Mouse (Mus musculus): ENCODE measurements around the gene Peli1. TPM values are rescaled to one million over a fixed set of nuclear protein-coding genes. Genes with fewer than 3 reads are reported as not detected.

Peli1 gene
- total RNA-seq (2017) = 41.5 and 50.1 TPM in 2 replicates

DNA sequence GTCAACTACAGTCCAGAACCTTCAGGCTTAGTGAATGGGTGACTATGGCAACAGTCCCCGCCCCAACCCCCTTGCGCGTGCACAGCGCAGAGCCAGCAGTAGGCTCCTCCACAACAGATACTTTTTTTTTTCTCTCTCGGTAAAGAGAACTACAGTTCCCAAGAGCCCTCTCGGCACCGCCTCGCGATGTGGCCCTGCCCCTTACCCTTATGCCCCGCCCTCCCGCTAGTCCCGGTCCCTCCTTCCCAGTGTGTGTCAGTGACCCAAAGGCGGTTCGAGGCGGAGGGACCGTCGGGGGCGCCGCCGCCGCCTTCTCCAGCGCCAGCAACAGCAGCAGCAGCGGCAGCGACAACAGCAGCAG, at the start of gene Peli1:
Peli1 (plus strand) TSS at position 225 of the 361 bp plus-strand sequence.
- ATAC-seq (replicated peaks in 1 of 2; ENCODE audit: insufficient read depth in 1 of 2, low FRiP score in 2 of 2, low TSS enrichment in 1 of 2, low read depth in 1 of 2, poor library complexity in 2 of 2, severe bottlenecking in 2 of 2) = peak; percentile 96

DNA sequence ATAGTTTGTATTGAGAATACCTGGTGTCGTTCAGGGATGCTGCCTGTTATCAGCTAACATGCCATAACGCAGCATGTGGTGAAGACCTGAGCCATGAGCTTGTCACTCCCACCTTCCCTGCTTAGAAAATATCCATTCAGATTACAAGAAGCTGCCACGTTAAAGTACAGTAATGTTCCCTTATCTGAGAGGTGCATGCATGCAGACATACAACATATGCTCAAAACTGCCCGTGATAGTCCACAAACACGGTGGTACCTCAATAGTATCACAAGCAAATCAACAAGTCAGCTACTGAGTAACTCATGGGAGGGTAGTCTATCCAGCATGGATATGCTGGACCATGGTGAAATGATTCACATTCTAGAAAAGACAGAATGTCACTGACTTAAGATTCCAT, 48.5 kb upstream of the Peli1 start:
- ATAC-seq (replicated peaks in 1 of 2; ENCODE audit: insufficient read depth in 1 of 2, low FRiP score in 2 of 2, low TSS enrichment in 1 of 2, low read depth in 1 of 2, poor library complexity in 2 of 2, severe bottlenecking in 2 of 2) = no peak

DNA sequence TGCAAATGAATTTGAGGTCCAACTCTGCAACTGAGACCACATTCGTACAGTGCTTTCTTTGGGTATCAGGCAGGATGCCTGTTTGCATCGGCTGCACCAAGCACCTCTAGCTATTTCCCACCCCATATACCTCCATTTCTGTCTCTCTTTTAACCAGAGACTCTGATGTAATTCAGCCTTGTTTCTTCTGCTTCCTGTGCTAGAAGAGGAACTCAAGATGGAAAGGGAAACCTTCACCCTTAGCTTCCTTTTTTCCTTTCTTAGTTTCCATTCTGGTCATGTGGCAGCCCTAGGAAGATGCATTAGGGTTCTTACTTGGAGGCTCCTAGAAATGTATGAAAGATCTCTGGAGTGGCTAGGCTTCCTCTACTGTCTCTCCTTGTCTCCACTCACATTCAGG, 44.9 kb upstream of the Peli1 start:
- peak; percentile 71 to 72 for ATAC-seq (replicated peaks in 1 of 2; ENCODE audit: insufficient read depth in 1 of 2, low FRiP score in 2 of 2, low TSS enrichment in 1 of 2, low read depth in 1 of 2, poor library complexity in 2 of 2, severe bottlenecking in 2 of 2)

DNA sequence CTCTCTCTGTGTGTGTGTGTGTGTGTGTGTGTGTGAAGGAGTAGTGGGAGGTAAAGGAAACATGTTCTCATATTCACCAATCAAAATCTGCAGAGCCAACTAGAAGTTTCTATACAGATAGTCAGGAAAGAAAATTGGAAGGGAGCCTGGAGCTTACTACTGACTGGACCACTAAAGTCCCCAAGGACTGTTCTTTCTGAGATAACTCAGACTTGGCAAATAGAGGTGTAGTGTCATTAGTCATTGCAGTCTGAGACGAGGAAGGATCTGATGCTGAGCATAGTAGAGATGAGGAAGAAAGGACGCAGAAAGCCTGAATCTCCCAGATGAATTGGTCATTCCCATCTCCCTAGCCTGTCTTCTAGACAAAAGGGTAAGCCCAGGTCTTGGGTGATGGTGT, 43.2 kb upstream of the Peli1 start:
- ATAC-seq (replicated peaks in 1 of 2; ENCODE audit: insufficient read depth in 1 of 2, low FRiP score in 2 of 2, low TSS enrichment in 1 of 2, low read depth in 1 of 2, poor library complexity in 2 of 2, severe bottlenecking in 2 of 2) = no peak

DNA sequence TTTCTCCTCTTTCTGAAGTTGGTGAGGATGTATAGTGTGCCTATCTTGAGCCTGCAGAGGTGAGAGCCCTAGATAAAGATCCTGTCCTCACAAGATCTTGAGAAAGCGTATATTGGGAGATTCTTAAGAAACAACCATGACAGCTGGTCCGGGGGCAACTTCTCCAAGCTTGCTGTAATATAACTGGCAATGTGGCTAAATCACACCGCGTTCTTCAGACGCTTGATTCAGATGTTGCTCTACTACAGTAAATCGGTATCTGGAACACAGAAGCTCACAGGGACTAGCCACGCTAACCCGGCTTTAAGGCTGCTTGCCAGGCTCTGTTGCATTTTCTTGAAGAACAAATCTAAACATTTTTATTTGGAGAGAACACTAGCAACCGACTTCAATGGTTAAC, 39.4 kb upstream of the Peli1 start:
- ATAC-seq (replicated peaks in 1 of 2; ENCODE audit: insufficient read depth in 1 of 2, low FRiP score in 2 of 2, low TSS enrichment in 1 of 2, low read depth in 1 of 2, poor library complexity in 2 of 2, severe bottlenecking in 2 of 2) = no peak

DNA sequence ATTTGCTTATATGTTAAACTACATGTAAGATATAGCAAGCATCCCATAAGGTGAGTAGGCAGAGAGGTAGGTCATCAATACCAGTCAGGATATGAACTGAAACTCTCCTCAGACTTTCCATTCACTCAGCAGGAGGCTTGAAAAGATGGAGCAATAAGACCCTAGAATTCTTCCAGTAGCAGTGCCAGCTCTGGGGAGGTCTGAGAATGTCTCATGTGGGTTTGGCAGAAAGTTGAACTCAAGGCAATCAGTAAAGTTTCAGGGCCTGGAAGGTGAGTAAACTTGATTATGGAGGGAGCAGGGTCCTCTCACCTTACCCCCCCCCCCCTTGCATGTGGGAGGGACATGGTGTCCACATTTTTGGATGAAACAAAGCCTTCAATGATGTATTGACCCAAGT, 36.5 kb upstream of the Peli1 start:
- ATAC-seq (replicated peaks in 1 of 2; ENCODE audit: insufficient read depth in 1 of 2, low FRiP score in 2 of 2, low TSS enrichment in 1 of 2, low read depth in 1 of 2, poor library complexity in 2 of 2, severe bottlenecking in 2 of 2) = no peak

DNA sequence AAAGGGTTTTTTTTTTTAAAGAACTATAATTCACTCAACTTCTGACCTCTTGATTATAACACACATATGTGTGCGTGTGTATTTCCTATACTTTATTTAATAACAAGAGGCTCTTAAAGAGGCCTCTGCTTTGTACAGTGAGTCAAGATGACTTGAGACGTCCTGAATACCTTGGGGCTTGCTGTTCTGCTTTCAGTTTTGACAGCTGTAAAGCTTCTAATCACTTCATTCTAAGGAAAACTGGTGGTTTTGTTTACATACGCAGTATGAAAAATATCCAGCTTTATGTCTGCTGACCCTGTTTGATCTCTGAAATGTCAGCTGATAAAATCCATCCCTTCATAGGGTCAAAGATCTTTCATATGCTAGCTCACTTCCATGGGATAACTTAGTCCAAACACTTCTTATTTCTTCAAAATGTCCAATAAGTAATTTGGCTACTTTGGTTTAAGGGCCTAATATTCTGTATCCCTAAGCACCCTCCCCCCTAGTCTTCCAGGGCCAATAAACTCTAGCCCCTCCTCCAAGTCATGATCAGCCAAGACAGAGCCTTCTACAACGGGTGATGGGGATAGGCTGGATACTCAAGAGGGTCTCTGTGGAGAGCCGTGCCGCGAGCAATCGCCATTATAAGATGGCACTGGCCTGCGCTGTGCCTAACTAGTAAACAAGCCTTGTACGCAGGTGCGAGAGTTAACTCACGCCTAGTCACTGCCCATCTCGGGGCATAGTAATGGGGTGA, 34.8 kb upstream of the Peli1 start:
- ATAC-seq (replicated peaks in 1 of 2; ENCODE audit: insufficient read depth in 1 of 2, low FRiP score in 2 of 2, low TSS enrichment in 1 of 2, low read depth in 1 of 2, poor library complexity in 2 of 2, severe bottlenecking in 2 of 2) = no peak

DNA sequence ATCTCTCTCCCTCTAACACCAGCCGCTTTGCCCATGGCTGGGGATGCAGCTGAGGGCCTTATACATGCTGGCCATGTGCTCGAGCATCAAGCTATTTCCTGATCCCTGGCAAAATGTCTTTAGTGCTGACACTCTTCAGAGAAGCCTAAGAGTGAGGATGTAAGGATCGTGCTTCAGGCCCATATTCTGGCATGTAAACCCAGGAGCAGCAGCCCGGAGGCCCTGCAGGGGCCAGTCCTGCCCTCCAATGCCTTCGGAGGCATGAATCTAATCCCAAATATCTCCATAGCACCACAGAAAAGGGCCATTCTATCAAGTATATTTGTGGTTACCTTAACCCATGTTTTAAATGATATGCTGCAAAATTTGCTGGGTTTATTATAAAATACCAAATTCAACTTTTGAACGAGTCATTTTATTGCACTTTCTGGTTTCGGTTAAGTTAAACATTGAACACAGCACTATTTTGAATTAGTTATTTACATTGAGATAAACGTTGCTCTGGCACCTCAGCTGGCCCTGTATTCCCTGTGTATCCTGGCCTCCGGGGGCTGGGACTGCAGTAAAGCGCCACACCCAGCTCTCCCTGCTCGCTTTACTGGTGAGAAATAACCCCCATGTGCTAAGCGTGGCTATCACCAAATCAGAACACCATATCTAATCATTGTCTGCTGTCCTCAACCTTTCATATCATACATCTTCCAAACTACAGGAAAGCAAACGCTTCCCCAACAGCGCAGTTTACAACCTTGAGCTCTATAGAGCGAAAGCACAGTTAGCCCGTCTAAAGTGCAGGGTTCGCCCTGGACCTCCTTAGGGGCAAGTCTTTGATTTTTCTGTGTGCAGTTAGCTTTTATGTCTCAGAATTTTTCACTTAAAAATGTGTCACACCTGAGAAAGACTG, 33.3 kb upstream of the Peli1 start:
- no peak for ATAC-seq (replicated peaks in 1 of 2; ENCODE audit: insufficient read depth in 1 of 2, low FRiP score in 2 of 2, low TSS enrichment in 1 of 2, low read depth in 1 of 2, poor library complexity in 2 of 2, severe bottlenecking in 2 of 2)

DNA sequence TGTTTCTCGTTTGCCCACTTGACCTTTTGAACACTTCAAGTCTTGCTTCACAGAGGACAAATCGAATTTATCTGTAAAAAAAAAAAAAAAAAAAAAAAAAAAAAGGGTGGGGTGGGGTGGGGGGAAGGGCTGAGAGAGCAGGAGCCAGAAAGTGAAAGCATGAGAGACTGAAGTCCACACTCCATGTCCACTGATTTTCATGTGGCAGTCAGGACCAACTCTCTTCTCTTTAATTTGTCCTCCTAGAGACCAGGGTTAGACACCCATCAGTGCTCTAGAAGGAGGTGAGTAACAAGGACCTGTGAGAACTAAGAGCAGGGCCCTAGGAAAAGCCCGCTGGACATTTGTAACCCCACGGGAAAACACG, 32.7 kb upstream of the Peli1 start:
- no peak for ATAC-seq (replicated peaks in 1 of 2; ENCODE audit: insufficient read depth in 1 of 2, low FRiP score in 2 of 2, low TSS enrichment in 1 of 2, low read depth in 1 of 2, poor library complexity in 2 of 2, severe bottlenecking in 2 of 2)

DNA sequence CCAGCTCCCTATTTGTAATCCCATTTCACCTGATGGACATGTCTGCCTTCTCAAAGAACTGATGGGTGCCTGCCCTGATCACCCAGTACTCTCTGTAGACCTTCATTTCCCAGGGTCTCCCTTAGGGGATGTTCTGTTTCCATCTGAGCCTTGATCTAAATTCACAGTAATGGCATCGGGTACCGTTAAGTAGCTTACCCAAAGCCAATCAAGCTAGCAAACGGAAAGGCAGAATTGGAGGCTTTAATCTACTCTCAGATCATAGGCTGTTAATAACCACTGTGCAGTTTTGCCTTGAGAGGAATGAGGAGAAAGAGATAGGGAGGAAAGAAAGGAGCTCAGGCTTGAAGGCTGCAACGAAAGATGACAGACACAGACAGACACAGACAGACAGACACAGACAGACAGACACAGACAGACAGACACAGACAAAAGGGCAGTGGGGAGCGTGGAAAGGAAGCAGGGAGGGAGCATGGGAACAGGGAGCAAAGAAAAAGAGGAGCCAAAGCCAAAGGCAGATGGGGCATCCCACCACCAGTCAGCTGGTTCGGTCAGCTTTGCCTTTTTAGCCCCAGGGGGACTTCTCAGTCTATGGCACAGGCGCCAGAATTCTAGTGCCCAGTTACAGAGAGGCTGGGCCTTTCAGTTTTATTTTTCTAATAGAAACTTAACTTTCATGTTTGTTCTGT, 30.6 kb upstream of the Peli1 start:
- ATAC-seq (replicated peaks in 1 of 2; ENCODE audit: insufficient read depth in 1 of 2, low FRiP score in 2 of 2, low TSS enrichment in 1 of 2, low read depth in 1 of 2, poor library complexity in 2 of 2, severe bottlenecking in 2 of 2) = no peak

DNA sequence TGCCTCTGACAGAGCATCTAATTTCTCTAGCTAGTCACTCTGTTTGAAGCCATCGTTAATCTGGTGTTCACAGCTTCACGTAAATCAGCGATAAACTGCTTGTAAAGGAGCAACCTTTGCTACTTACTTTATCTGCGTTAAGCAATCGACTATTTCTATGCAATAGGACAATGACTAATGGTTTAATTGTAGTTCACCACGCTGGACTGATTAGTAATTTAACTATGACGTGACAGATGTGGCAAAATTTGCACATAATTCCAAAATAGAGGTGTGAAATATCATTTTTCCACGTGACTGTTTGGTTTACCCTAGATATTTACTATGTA, 30.1 kb upstream of the Peli1 start:
- ATAC-seq (replicated peaks in 1 of 2; ENCODE audit: insufficient read depth in 1 of 2, low FRiP score in 2 of 2, low TSS enrichment in 1 of 2, low read depth in 1 of 2, poor library complexity in 2 of 2, severe bottlenecking in 2 of 2) = no peak

DNA sequence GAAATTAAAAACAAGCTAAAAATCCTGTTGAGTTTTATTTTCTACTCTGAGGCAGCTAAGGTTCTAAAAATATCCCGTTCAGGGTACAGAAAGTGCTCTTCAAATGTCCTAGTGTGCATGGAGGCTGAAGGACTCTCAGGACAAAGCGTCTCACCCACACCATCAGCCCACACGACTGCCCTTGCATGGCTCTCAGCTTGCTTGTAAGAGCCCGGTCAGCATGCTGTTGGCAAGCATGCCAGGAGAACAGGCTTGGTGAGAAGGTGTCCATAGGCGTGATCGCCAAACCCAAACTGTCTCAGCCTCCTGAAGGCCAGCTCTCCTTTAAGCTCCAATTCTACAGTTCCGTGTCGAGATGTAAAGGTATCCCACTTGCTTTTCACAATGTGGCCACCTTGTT, 29.7 kb upstream of the Peli1 start:
- ATAC-seq (replicated peaks in 1 of 2; ENCODE audit: insufficient read depth in 1 of 2, low FRiP score in 2 of 2, low TSS enrichment in 1 of 2, low read depth in 1 of 2, poor library complexity in 2 of 2, severe bottlenecking in 2 of 2) = no peak

DNA sequence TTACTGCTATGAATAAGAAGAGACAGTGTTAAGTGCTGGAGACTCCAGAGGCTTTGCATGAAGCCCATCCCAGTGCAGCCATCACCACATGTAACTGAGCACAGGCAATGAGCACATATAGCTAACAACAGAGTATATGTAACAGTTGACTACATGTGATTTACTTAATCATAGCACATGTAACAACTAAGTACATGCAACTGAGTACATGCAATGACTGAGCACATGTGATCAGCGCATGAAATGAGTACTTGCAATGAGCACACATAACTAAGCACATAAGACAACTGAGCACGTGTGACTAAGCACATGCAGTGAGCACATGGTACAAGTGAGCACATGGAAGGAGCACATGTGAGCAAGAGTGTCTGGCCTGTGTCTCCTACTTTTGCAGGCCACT, 29.0 kb upstream of the Peli1 start:
- no peak for ATAC-seq (replicated peaks in 1 of 2; ENCODE audit: insufficient read depth in 1 of 2, low FRiP score in 2 of 2, low TSS enrichment in 1 of 2, low read depth in 1 of 2, poor library complexity in 2 of 2, severe bottlenecking in 2 of 2)

DNA sequence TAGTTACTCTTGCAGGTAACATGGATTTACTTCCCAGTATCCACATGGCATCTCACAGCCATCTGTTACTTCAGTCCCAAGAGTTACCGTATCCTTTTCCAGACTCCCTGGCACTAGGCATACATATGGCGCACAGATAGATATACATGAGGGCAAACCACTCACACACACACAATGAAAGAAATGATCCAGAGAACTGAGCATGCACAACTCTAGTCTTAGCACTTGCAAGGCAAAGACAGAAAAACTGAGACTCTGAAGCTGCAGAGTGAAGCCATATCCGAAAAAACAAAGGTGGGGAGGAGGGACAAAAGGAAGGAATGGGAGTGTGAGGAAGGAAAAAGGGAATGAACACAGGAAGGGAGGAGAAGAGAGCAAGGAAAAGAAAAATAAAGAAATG, 27.8 kb upstream of the Peli1 start:
- ATAC-seq (replicated peaks in 1 of 2; ENCODE audit: insufficient read depth in 1 of 2, low FRiP score in 2 of 2, low TSS enrichment in 1 of 2, low read depth in 1 of 2, poor library complexity in 2 of 2, severe bottlenecking in 2 of 2) = no peak

DNA sequence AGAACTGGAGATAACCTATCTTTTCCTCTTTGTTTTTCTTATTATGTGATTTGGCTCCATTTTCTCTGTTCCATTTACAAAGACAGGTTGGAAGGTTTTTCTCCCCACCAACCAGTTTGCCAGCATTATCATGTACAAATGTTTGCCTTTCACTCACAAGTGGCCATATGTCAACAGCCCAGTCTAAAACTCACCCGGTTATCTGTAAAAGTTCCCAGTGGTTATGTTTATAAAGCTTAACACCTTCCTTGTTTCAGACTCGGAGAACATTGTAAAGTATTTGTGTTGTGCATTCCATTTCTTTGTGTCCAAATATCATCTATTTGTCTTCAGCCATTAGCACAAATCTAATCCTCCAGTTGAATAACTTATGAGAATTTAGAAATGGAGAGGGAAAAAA, 11.7 kb upstream of the Peli1 start:
- ATAC-seq (replicated peaks in 1 of 2; ENCODE audit: insufficient read depth in 1 of 2, low FRiP score in 2 of 2, low TSS enrichment in 1 of 2, low read depth in 1 of 2, poor library complexity in 2 of 2, severe bottlenecking in 2 of 2) = no peak

DNA sequence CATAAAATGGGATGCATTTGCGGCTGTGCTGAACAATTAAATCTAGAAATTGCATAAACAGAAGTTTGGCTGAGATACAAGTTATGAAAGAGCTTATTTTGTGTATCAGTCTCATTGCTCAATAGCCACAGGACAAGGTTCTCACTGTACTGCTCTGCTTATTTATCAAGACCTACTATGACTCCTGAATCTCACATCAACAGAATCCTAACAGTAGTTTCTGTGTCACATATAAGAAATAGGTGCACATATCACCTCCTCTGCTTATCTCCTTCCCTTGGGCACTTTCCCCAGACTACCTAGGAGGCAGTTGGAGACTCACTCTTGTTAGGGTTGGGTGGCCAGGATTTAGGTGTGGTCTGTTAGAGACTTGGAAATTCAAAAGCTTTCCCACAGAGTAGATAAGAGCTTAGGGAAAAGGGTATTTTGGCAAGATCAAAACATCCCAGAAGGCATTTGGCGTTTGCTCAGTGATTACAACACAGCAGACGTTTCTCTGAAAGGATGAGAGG, 11.2 kb upstream of the Peli1 start:
- no peak for ATAC-seq (replicated peaks in 1 of 2; ENCODE audit: insufficient read depth in 1 of 2, low FRiP score in 2 of 2, low TSS enrichment in 1 of 2, low read depth in 1 of 2, poor library complexity in 2 of 2, severe bottlenecking in 2 of 2)

DNA sequence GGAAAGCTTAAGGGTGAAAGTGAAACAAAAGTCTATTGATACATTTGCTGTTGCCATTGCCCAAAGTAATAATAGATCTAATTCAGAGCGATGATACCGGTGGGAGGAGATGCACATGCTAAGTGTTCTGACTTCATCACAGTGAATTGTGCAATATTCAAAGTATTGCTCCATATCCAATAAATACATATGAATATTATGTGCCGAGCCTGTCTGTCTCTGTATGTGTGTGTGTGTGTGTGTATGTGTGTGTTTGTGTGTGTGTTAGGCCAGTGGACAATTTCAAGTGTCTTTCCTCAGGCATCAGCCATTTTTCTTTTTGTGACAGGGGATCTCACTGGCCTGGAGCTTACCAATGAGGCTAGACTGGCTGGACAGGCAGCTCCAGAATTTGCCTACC, 9.9 kb upstream of the Peli1 start:
- ATAC-seq (replicated peaks in 1 of 2; ENCODE audit: insufficient read depth in 1 of 2, low FRiP score in 2 of 2, low TSS enrichment in 1 of 2, low read depth in 1 of 2, poor library complexity in 2 of 2, severe bottlenecking in 2 of 2) = no peak

DNA sequence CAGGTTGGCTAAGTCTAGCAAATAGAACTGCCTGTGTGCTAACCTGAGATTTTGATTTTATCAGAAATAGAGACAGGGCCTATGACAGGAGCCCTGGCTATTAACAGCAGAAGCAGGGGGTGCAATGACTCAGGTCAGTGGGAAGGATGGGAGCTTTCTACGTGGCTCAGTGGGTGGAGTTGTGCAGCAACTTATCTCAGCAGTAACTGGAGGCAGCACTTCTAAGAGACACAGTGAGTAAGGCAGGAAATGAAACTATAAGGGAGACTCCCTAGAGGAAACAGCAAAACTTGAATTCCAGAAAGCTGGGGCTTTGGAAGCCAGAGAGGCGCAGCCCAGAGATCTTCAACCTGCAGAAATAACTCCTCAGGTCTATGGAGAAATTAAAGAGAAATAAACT, 8.4 kb upstream of the Peli1 start:
- ATAC-seq (replicated peaks in 1 of 2; ENCODE audit: insufficient read depth in 1 of 2, low FRiP score in 2 of 2, low TSS enrichment in 1 of 2, low read depth in 1 of 2, poor library complexity in 2 of 2, severe bottlenecking in 2 of 2) = peak in 1 of 2 experiments; percentile 32; a peak in 1 of 4 replicates
